Mouse (Mus musculus) inflammation-experienced regulatory T-cells, adult 16 weeks (primary cell): ENCODE data around the gene Cav3. TPM values are rescaled to one million over a fixed set of nuclear protein-coding genes. Genes with fewer than 3 reads are reported as not detected.

Source experiments
- polyA plus RNA-seq: library from polyadenylated mRNA; unstranded; fragments of 100-300 nt; shearing (Covaris generic); gene quantifications from one replicate; pipeline ENCODE4 v1.2.1, GENCODE M21; 2017

Gene Cav3
- not detected for polyA plus RNA-seq

DNA sequence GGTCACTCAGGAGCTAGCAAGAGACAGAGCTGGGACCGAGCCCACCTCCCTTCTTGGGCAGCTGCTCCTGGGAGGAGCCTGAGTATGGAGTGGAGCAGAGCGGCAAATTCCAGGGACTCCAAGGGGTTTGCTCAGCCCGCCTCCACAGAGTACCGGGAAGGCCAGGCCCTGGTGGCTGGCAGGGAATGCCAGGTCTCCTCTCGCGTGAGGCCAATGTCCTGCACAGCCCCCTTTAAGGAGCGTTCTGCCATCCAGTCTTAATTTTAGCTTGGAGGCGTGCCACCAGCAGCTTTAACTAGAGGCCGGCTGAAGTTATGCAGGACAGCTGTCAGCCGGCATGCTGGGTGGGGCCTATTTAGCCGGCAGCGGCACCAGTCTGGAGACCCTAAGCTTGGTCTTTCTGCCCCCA, at the start of gene Cav3:
Cav3 (plus strand) TSS at position 165 of the 409 bp plus-strand sequence.

DNA sequence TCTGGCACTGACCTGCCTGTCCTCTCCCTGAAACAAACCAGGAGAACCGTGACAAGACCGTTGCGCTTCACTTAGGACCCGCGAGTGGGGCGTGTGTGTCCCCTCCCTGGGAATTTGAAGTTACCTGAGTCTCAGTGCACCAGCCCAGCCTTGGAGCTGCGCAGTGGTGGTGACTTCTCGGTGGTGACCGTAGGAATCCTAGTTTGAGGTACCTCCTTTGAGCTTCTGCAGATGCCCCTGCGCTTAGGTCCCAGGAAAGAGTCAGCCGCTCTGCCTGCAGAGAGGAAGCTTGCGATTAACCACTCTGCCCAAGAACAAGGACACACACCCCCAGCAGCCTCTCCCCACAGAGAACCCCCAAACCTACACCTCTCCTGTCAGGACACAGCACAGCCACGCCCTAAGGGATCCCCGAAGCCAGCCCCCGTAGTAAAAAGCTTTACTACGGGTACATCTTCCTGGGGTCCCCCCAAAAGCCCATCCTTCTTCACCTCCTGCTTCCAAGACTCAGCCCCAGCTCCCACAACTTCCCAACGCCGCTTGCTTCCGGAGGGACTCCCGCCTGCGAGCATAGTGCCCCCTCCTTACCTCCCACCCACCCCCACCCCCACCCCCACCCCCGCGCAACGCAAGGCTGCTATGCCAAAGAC, 30.7 kb downstream of the Cav3 start, which contains the start of gene Oxtr:
Oxtr (minus strand) TSS at position 34 of the 650 bp plus-strand sequence.

Other genes with a start within 250 kb of the Cav3 start
- not detected for gene Lmcd1, start 185.7 kb upstream of the Cav3 start, polyA plus RNA-seq
- not detected for gene Ssu2, start 71.5 kb upstream of the Cav3 start, polyA plus RNA-seq
- gene Oxtr, start 30.4 kb downstream of the Cav3 start, polyA plus RNA-seq, result not detected
- gene Rad18, start 237.2 kb downstream of the Cav3 start, polyA plus RNA-seq, result 58.4 TPM